Mouse (Mus musculus): ENCODE data around the gene Nucb2. TPM values are rescaled to one million over a fixed set of nuclear protein-coding genes. Genes with fewer than 3 reads are reported as not detected.

Gene Nucb2
- polyA plus RNA-seq, 2 experiments, result 21.5 to 27.5 TPM

- Histone ChIP-seq H3K27me3 (ENCODE audit: control insufficient read depth, insufficient read depth, low read length) (no peaks in the 10 kb centered on the region), H3K9ac (ENCODE audit: low read depth, low read length, severe bottlenecking) (no peak overlapping the region), H3K4me1 (ENCODE audit: control insufficient read depth, insufficient read depth, low read length) (no peaks in the 10 kb centered on the region), H3K36me3 (ENCODE audit: control insufficient read depth, insufficient read depth, low read length) (peaks cover 8% of the 10 kb centered on the region; the same call in 1 of the 2 replicates), H3K27ac (replicated peaks; ENCODE audit: low read depth, low read length) (no peak overlapping the region), H3K4me3 (replicated peaks; ENCODE audit: low read length) (no peak overlapping the region), H3K9me3 (ENCODE audit: control insufficient read depth, low read length) (no peaks in the 10 kb centered on the region), H3K4me2 (replicated peaks; ENCODE audit: low read depth, low read length, severe bottlenecking) (no peak overlapping the region)
- no peak for TF ChIP-seq POLR2A (IDR thresholded peaks at IDR 0.05; ENCODE audit: borderline replicate concordance, extremely low read depth, insufficient read depth, insufficient read length)
- DNase-seq (ENCODE audit: low spot score) (no peak), ATAC-seq (ENCODE audit: low FRiP score, low read depth) (no peak)
- 88% methylated on average over 5 of the region's 5 CpGs for WGBS
Measured at GRCm38 (mm10) chr7:116518155-116518554, 14.0 kb downstream of the Nucb2 start.

- H3K4me2 ChIP-seq (replicated peaks; ENCODE audit: low read depth, low read length, severe bottlenecking), result no peak overlapping the region
- ATAC-seq (ENCODE audit: low FRiP score, low read depth), result no peak
- no peaks in the 10 kb centered on the region for H3K27me3 ChIP-seq (ENCODE audit: control insufficient read depth, insufficient read depth, low read length)
- no peak for DNase-seq (ENCODE audit: low spot score)
- no peak overlapping the region for H3K9ac ChIP-seq (ENCODE audit: low read depth, low read length, severe bottlenecking)
- peaks cover 13% of the 10 kb centered on the region for H3K36me3 ChIP-seq (ENCODE audit: control insufficient read depth, insufficient read depth, low read length)
- TF ChIP-seq POLR2A (IDR thresholded peaks at IDR 0.05; ENCODE audit: borderline replicate concordance, extremely low read depth, insufficient read depth, insufficient read length), result no peak
- H3K9me3 ChIP-seq (ENCODE audit: control insufficient read depth, low read length), result no peaks in the 10 kb centered on the region
- no peak overlapping the region for H3K4me3 ChIP-seq (replicated peaks; ENCODE audit: low read length)
- H3K27ac ChIP-seq (replicated peaks; ENCODE audit: low read depth, low read length), result no peak overlapping the region
- H3K4me1 ChIP-seq (ENCODE audit: control insufficient read depth, insufficient read depth, low read length), result no peaks in the 10 kb centered on the region
- WGBS, result 52% methylated on average over 3 of the region's 3 CpGs
Measured at GRCm38 (mm10) chr7:116519805-116520204, 15.6 kb downstream of the Nucb2 start.

GRCm38 (mm10) chr7:116524577-116524976 is 20.4 kb downstream of the Nucb2 start:
- no peaks in the 10 kb centered on the region for H3K9me3 ChIP-seq (ENCODE audit: control insufficient read depth, low read length)
- H3K27ac ChIP-seq (replicated peaks; ENCODE audit: low read depth, low read length), result no peak overlapping the region
- no peak overlapping the region for H3K9ac ChIP-seq (ENCODE audit: low read depth, low read length, severe bottlenecking)
- no peaks in the 10 kb centered on the region for H3K4me1 ChIP-seq (ENCODE audit: control insufficient read depth, insufficient read depth, low read length)
- no peak for TF ChIP-seq POLR2A (IDR thresholded peaks at IDR 0.05; ENCODE audit: borderline replicate concordance, extremely low read depth, insufficient read depth, insufficient read length)
- H3K4me2 ChIP-seq (replicated peaks; ENCODE audit: low read depth, low read length, severe bottlenecking), result no peak overlapping the region
- DNase-seq (ENCODE audit: low spot score) (no peak), ATAC-seq (ENCODE audit: low FRiP score, low read depth) (no peak)
- peaks cover 47% of the 10 kb centered on the region for H3K36me3 ChIP-seq (ENCODE audit: control insufficient read depth, insufficient read depth, low read length)
- 94% methylated on average over 2 of the region's 2 CpGs for WGBS
- no peaks in the 10 kb centered on the region for H3K27me3 ChIP-seq (ENCODE audit: control insufficient read depth, insufficient read depth, low read length)
- no peak overlapping the region for H3K4me3 ChIP-seq (replicated peaks; ENCODE audit: low read length)

- no peak overlapping the region for H3K4me2 ChIP-seq (replicated peaks; ENCODE audit: low read depth, low read length, severe bottlenecking)
- H3K36me3 ChIP-seq (ENCODE audit: control insufficient read depth, insufficient read depth, low read length), result peaks cover 55% of the 10 kb centered on the region
- TF ChIP-seq POLR2A (IDR thresholded peaks at IDR 0.05; ENCODE audit: borderline replicate concordance, extremely low read depth, insufficient read depth, insufficient read length), result no peak
- H3K4me3 ChIP-seq (replicated peaks; ENCODE audit: low read length), result no peak overlapping the region
- no peak overlapping the region for H3K27ac ChIP-seq (replicated peaks; ENCODE audit: low read depth, low read length)
- 70% methylated on average over 4 of the region's 4 CpGs for WGBS
- no peaks in the 10 kb centered on the region for H3K27me3 ChIP-seq (ENCODE audit: control insufficient read depth, insufficient read depth, low read length)
- no peaks in the 10 kb centered on the region for H3K4me1 ChIP-seq (ENCODE audit: control insufficient read depth, insufficient read depth, low read length)
- no peak overlapping the region for H3K9ac ChIP-seq (ENCODE audit: low read depth, low read length, severe bottlenecking)
- DNase-seq (ENCODE audit: low spot score) (no peak), ATAC-seq (ENCODE audit: low FRiP score, low read depth) (no peak)
- H3K9me3 ChIP-seq (ENCODE audit: control insufficient read depth, low read length), result no peaks in the 10 kb centered on the region
Measured at GRCm38 (mm10) chr7:116529793-116530192, 25.6 kb downstream of the Nucb2 start.

GRCm38 (mm10) chr7:116530470-116530869 is 26.3 kb downstream of the Nucb2 start:
- Histone ChIP-seq H3K4me2 (replicated peaks; ENCODE audit: low read depth, low read length, severe bottlenecking) (no peak overlapping the region), H3K27ac (replicated peaks; ENCODE audit: low read depth, low read length) (no peak overlapping the region), H3K36me3 (ENCODE audit: control insufficient read depth, insufficient read depth, low read length) (peaks cover 54% of the 10 kb centered on the region), H3K4me1 (ENCODE audit: control insufficient read depth, insufficient read depth, low read length) (no peaks in the 10 kb centered on the region), H3K4me3 (replicated peaks; ENCODE audit: low read length) (no peak overlapping the region), H3K9ac (ENCODE audit: low read depth, low read length, severe bottlenecking) (no peak overlapping the region), H3K27me3 (ENCODE audit: control insufficient read depth, insufficient read depth, low read length) (no peaks in the 10 kb centered on the region), H3K9me3 (ENCODE audit: control insufficient read depth, low read length) (no peaks in the 10 kb centered on the region)
- DNase-seq (ENCODE audit: low spot score) (no peak), ATAC-seq (ENCODE audit: low FRiP score, low read depth) (no peak)
- TF ChIP-seq POLR2A (IDR thresholded peaks at IDR 0.05; ENCODE audit: borderline replicate concordance, extremely low read depth, insufficient read depth, insufficient read length), result no peak
- WGBS, result 91% methylated on average over 5 of the region's 5 CpGs

- Histone ChIP-seq H3K4me3 (replicated peaks; ENCODE audit: low read length) (no peak overlapping the region), H3K36me3 (ENCODE audit: control insufficient read depth, insufficient read depth, low read length) (peaks cover 55% of the 10 kb centered on the region), H3K27ac (replicated peaks; ENCODE audit: low read depth, low read length) (no peak overlapping the region), H3K27me3 (ENCODE audit: control insufficient read depth, insufficient read depth, low read length) (no peaks in the 10 kb centered on the region), H3K4me2 (replicated peaks; ENCODE audit: low read depth, low read length, severe bottlenecking) (no peak overlapping the region), H3K9me3 (ENCODE audit: control insufficient read depth, low read length) (no peaks in the 10 kb centered on the region), H3K9ac (ENCODE audit: low read depth, low read length, severe bottlenecking) (no peak overlapping the region), H3K4me1 (ENCODE audit: control insufficient read depth, insufficient read depth, low read length) (no peaks in the 10 kb centered on the region)
- WGBS, result 74% methylated on average over 4 of the region's 4 CpGs
- TF ChIP-seq POLR2A (IDR thresholded peaks at IDR 0.05; ENCODE audit: borderline replicate concordance, extremely low read depth, insufficient read depth, insufficient read length), result no peak
- peak; percentile 56 for DNase-seq (ENCODE audit: low spot score)
- ATAC-seq (ENCODE audit: low FRiP score, low read depth), result peak; percentile 55; the same call in 1 of the 2 replicates
Measured at GRCm38 (mm10) chr7:116531311-116531710, 27.1 kb downstream of the Nucb2 start.

Data from limb, embryonic 14.5 days (tissue).